Mouse (Mus musculus): Measurements from ENCODE around the gene Adgrg3. TPM values are rescaled to one million over a fixed set of nuclear protein-coding genes. Genes with fewer than 3 reads are reported as not detected.
A peak's percentile ranks its signal among the peaks of the same experiment; 100 is the strongest.
"Not testable (repeated sequence)": the region's sequence is repeated elsewhere in the genome, so short reads cannot be mapped to it uniquely, and the experiment has no call there.

Adgrg3 gene
- polyA plus RNA-seq, 1 experiment, result 9.1 TPM

GRCm38 (mm10) chr8:95025421-95025820, 7.9 kb downstream of the Adgrg3 start:
- Histone ChIP-seq H3K36me3 (ENCODE audit: control insufficient read depth, insufficient read depth) (no peaks in the 10 kb centered on the region), H3K4me3 (no peak overlapping the region), H3K27me3 (ENCODE audit: control insufficient read depth, insufficient read depth, insufficient read length) (no peaks in the 10 kb centered on the region), H3ac (ENCODE audit: control insufficient read depth, insufficient read length) (no peak overlapping the region), H3K4me2 (ENCODE audit: low read depth) (no peak overlapping the region), H3K79me2 (ENCODE audit: control insufficient read depth, insufficient read depth) (no peaks in the 10 kb centered on the region)
- TF ChIP-seq USF1 (IDR thresholded peaks at IDR 0.05; ENCODE audit: low read depth) (no peak), MAX (IDR thresholded peaks at IDR 0.05; ENCODE audit: low read depth) (no peak), MYOD1 (IDR thresholded peaks at IDR 0.05; ENCODE audit: control insufficient read depth in 1 of 3, insufficient read length in 2 of 3, low read depth in 2 of 3) (no peak), TCF12 (IDR thresholded peaks at IDR 0.05; ENCODE audit: insufficient read depth, poor library complexity, severe bottlenecking) (no peak), POLR2AphosphoS2 (IDR thresholded peaks at IDR 0.05; ENCODE audit: insufficient read length, low read depth) (no peak), CEBPB (IDR thresholded peaks at IDR 0.05; ENCODE audit: insufficient read depth, poor library complexity, severe bottlenecking) (no peak), TCF3 (IDR thresholded peaks at IDR 0.05; ENCODE audit: insufficient read length, low read depth) (no peak), MYOG (IDR thresholded peaks at IDR 0.05; ENCODE audit: control insufficient read depth in 1 of 3, insufficient read depth in 1 of 3, insufficient read length in 2 of 3, low read depth in 2 of 3) (no peak), POLR2A (IDR thresholded peaks at IDR 0.05; ENCODE audit: insufficient read length, low read depth) (no peak)

GRCm38 (mm10) chr8:95028391-95028790, 10.9 kb downstream of the Adgrg3 start:
- H3K36me3 ChIP-seq (ENCODE audit: control insufficient read depth, insufficient read depth); H3K79me2 ChIP-seq (ENCODE audit: control insufficient read depth, insufficient read depth); H3K27me3 ChIP-seq (ENCODE audit: control insufficient read depth, insufficient read depth, insufficient read length); H3K4me3 ChIP-seq; H3K4me2 ChIP-seq (ENCODE audit: low read depth); H3ac ChIP-seq (ENCODE audit: control insufficient read depth, insufficient read length): not testable (repeated sequence)
- peak; percentile 64 for TF ChIP-seq REST (IDR thresholded peaks at IDR 0.05; ENCODE audit: insufficient read depth, insufficient read length)

GRCm38 (mm10) chr8:95037106-95037925, 19.8 kb downstream of the Adgrg3 start:
- no peaks in the 10 kb centered on the region for H3K79me2 ChIP-seq (ENCODE audit: control insufficient read depth, insufficient read depth)
- no peaks in the 10 kb centered on the region for H3K36me3 ChIP-seq (ENCODE audit: control insufficient read depth, insufficient read depth)
- TF ChIP-seq POLR2AphosphoS2 (IDR thresholded peaks at IDR 0.05; ENCODE audit: insufficient read length, low read depth) (no peak), REST (IDR thresholded peaks at IDR 0.05; ENCODE audit: insufficient read depth, insufficient read length) (no peak), MYOD1 (IDR thresholded peaks at IDR 0.05; ENCODE audit: control insufficient read depth in 1 of 3, insufficient read length in 2 of 3, low read depth in 2 of 3) (no peak), MAX (IDR thresholded peaks at IDR 0.05; ENCODE audit: low read depth) (no peak), POLR2A (IDR thresholded peaks at IDR 0.05; ENCODE audit: insufficient read length, low read depth) (no peak), MYOG (IDR thresholded peaks at IDR 0.05; ENCODE audit: control insufficient read depth in 1 of 3, insufficient read depth in 1 of 3, insufficient read length in 2 of 3, low read depth in 2 of 3) (no peak), USF1 (IDR thresholded peaks at IDR 0.05; ENCODE audit: low read depth) (no peak), TCF3 (IDR thresholded peaks at IDR 0.05; ENCODE audit: insufficient read length, low read depth) (no peak), TCF12 (IDR thresholded peaks at IDR 0.05; ENCODE audit: insufficient read depth, poor library complexity, severe bottlenecking) (no peak), CEBPB (IDR thresholded peaks at IDR 0.05; ENCODE audit: insufficient read depth, poor library complexity, severe bottlenecking) (no peak), E2F4 (IDR thresholded peaks at IDR 0.05; ENCODE audit: insufficient read depth) (no peak), SRF (IDR thresholded peaks at IDR 0.05; ENCODE audit: control insufficient read depth, insufficient read length, low read depth) (no peak)
- H3K4me3 ChIP-seq, result no peak overlapping the region
- H3ac ChIP-seq (ENCODE audit: control insufficient read depth, insufficient read length), result no peak overlapping the region
- H3K4me2 ChIP-seq (ENCODE audit: low read depth), result no peak overlapping the region
- no peaks in the 10 kb centered on the region for H3K27me3 ChIP-seq (ENCODE audit: control insufficient read depth, insufficient read depth, insufficient read length)

GRCm38 (mm10) chr8:95041883-95042784, 24.6 kb downstream of the Adgrg3 start:
- H3K79me2 ChIP-seq (ENCODE audit: control insufficient read depth, insufficient read depth), result no peaks in the 10 kb centered on the region
- H3ac ChIP-seq (ENCODE audit: control insufficient read depth, insufficient read length), result no peak overlapping the region
- no peak overlapping the region for H3K4me2 ChIP-seq (ENCODE audit: low read depth)
- H3K4me3 ChIP-seq, result no peak overlapping the region
- no peaks in the 10 kb centered on the region for H3K27me3 ChIP-seq (ENCODE audit: control insufficient read depth, insufficient read depth, insufficient read length)
- TF ChIP-seq TCF12 (IDR thresholded peaks at IDR 0.05; ENCODE audit: insufficient read depth, poor library complexity, severe bottlenecking) (no peak), CEBPB (IDR thresholded peaks at IDR 0.05; ENCODE audit: insufficient read depth, poor library complexity, severe bottlenecking) (no peak), TCF3 (IDR thresholded peaks at IDR 0.05; ENCODE audit: insufficient read length, low read depth) (no peak), REST (IDR thresholded peaks at IDR 0.05; ENCODE audit: insufficient read depth, insufficient read length) (no peak), POLR2A (IDR thresholded peaks at IDR 0.05; ENCODE audit: insufficient read length, low read depth) (no peak), MYOG (IDR thresholded peaks at IDR 0.05; ENCODE audit: control insufficient read depth in 1 of 3, insufficient read depth in 1 of 3, insufficient read length in 2 of 3, low read depth in 2 of 3) (no peak), MYOD1 (IDR thresholded peaks at IDR 0.05; ENCODE audit: control insufficient read depth in 1 of 3, insufficient read length in 2 of 3, low read depth in 2 of 3) (no peak), USF1 (IDR thresholded peaks at IDR 0.05; ENCODE audit: low read depth) (no peak), SRF (IDR thresholded peaks at IDR 0.05; ENCODE audit: control insufficient read depth, insufficient read length, low read depth) (no peak), E2F4 (IDR thresholded peaks at IDR 0.05; ENCODE audit: insufficient read depth) (no peak), MAX (IDR thresholded peaks at IDR 0.05; ENCODE audit: low read depth) (no peak), POLR2AphosphoS2 (IDR thresholded peaks at IDR 0.05; ENCODE audit: insufficient read length, low read depth) (no peak)
- no peaks in the 10 kb centered on the region for H3K36me3 ChIP-seq (ENCODE audit: control insufficient read depth, insufficient read depth)

All from myocyte (in vitro differentiated cells).